ENCODE assay signal across 23 mouse cellular contexts in genomic region chr5:102009606-102010005, GRCm38 (mm10).
DNase-seq lines count a peak whose midpoint lies in the region; ATAC-seq and TF ChIP-seq lines count a peak whose summit lies in the region.
"Had no signal": no experiment of that assay in that cellular context is flagged by ENCODE, and none has a peak within 500 bp of the region (broad histone marks: within the 10 kb centered on the region; RNA-seq: fewer than 3 reads in every experiment).

No protein-coding gene starts in this region.

- no peak overlapping the region for H3K9ac ChIP-seq in liver, adult 2 months (ENCODE audit: low read depth, low read length)
- no peak overlapping the region for H3K9ac ChIP-seq in liver, embryonic 12.5 days
- no peak overlapping the region for H3K9ac ChIP-seq in liver, embryonic 16.5 days (ENCODE audit: low read depth, low read length)
- H3K9ac ChIP-seq: embryonic facial prominence, embryonic 13.5 days; embryonic facial prominence, embryonic 15.5 days; forebrain, embryonic 12.5 days had no signal

- H3K36me3 ChIP-seq in kidney, adult 2 months (ENCODE audit: control insufficient read depth, insufficient read depth, low read length) = peaks cover 2% of the 10 kb centered on the region; the same call in 1 of the 2 replicates
- no peaks in the 10 kb centered on the region for H3K36me3 ChIP-seq in liver, adult 2 months (ENCODE audit: control insufficient read depth, insufficient read depth, low read length)
- peaks cover 19% of the 10 kb centered on the region for H3K36me3 ChIP-seq in liver, embryonic 12.5 days
- H3K36me3 ChIP-seq in liver, embryonic 16.5 days (ENCODE audit: control insufficient read depth, insufficient read depth) = peaks cover 5% of the 10 kb centered on the region; the same call in 1 of the 2 replicates

- WGBS in kidney, adult 2 months = 53% methylated on average over 6 of the region's 6 CpGs
- 18% methylated on average over 6 of the region's 6 CpGs for WGBS in liver, adult 2 months
- WGBS in liver, embryonic 12.5 days (ENCODE audit: insufficient replicate concordance) = 84% methylated on average over 6 of the region's 6 CpGs
- 67% methylated on average over 6 of the region's 6 CpGs for WGBS in liver, embryonic 16.5 days (ENCODE audit: insufficient replicate concordance)

- no peak for TF ChIP-seq POLR2A in kidney, adult 2 months (IDR thresholded peaks at IDR 0.05; ENCODE audit: low read depth, low read length)
- no peak for TF ChIP-seq POLR2A in liver, adult 2 months (IDR thresholded peaks at IDR 0.05; ENCODE audit: extremely low read depth, insufficient read depth, low read length)

- no peak for ATAC-seq in liver, embryonic 12.5 days
- peak; percentile 56; the same call in 1 of the 2 replicates for ATAC-seq in liver, embryonic 16.5 days (ENCODE audit: low read depth)
- ATAC-seq: forebrain, embryonic 14.5 days had no signal

- H3K4me3 ChIP-seq in kidney, adult 2 months (ENCODE audit: insufficient read depth, low read depth, low read length) = no peak overlapping the region
- no peak overlapping the region for H3K4me3 ChIP-seq in liver, adult 2 months (ENCODE audit: insufficient read depth, low read depth, low read length)
- no peak overlapping the region for H3K4me3 ChIP-seq in liver, embryonic 12.5 days
- H3K4me3 ChIP-seq in liver, embryonic 16.5 days (ENCODE audit: low read depth, low read length) = no peak overlapping the region
- H3K4me3 ChIP-seq: embryonic facial prominence, embryonic 13.5 days; embryonic facial prominence, embryonic 15.5 days; erythroblast, embryonic 14.5 days; forebrain, embryonic 10.5 days; forebrain, embryonic 12.5 days had no signal

- peaks cover 22% of the 10 kb centered on the region; the same call in 1 of the 2 replicates for H3K4me1 ChIP-seq in kidney, adult 2 months (ENCODE audit: control insufficient read depth, insufficient read depth, low read length)
- H3K4me1 ChIP-seq in liver, adult 2 months (ENCODE audit: control insufficient read depth, insufficient read depth, low read length) = peaks cover 31% of the 10 kb centered on the region
- H3K4me1 ChIP-seq in liver, embryonic 12.5 days = peaks cover 13% of the 10 kb centered on the region
- H3K4me1 ChIP-seq in liver, embryonic 16.5 days (ENCODE audit: control insufficient read depth, low read depth, low read length) = peaks cover 7% of the 10 kb centered on the region; the same call in 1 of the 2 replicates
- H3K4me1 ChIP-seq: embryonic facial prominence, embryonic 13.5 days; embryonic facial prominence, embryonic 15.5 days; forebrain, embryonic 10.5 days; forebrain, embryonic 12.5 days had no signal

- H3K27me3 ChIP-seq in kidney, adult 2 months (replicated peaks; ENCODE audit: control insufficient read depth, insufficient read depth, low read length) = no peaks in the 10 kb centered on the region
- no peaks in the 10 kb centered on the region for H3K27me3 ChIP-seq in liver, adult 2 months (ENCODE audit: control insufficient read depth, insufficient read depth, low read length)
- no peaks in the 10 kb centered on the region for H3K27me3 ChIP-seq in liver, embryonic 12.5 days (replicated peaks)
- H3K27me3 ChIP-seq in liver, embryonic 16.5 days (ENCODE audit: control insufficient read depth, insufficient read depth, low read depth, low read length) = no peaks in the 10 kb centered on the region
- H3K27me3 ChIP-seq: embryonic facial prominence, embryonic 13.5 days; embryonic facial prominence, embryonic 15.5 days; forebrain, embryonic 12.5 days had no signal

- H3K27ac ChIP-seq in kidney, adult 2 months (ENCODE audit: insufficient read depth, low read depth, low read length) = no peak overlapping the region
- H3K27ac ChIP-seq in liver, adult 2 months (replicated peaks; ENCODE audit: insufficient read depth, low read depth, low read length) = peak overlapping the region; percentile 83
- H3K27ac ChIP-seq in liver, embryonic 12.5 days = no peak overlapping the region
- H3K27ac ChIP-seq in liver, embryonic 16.5 days (ENCODE audit: low read length) = no peak overlapping the region
- H3K27ac ChIP-seq: embryonic facial prominence, embryonic 13.5 days; embryonic facial prominence, embryonic 15.5 days; forebrain, embryonic 10.5 days; forebrain, embryonic 12.5 days had no signal

- no peak overlapping the region for H3K4me2 ChIP-seq in liver, embryonic 12.5 days
- no peak overlapping the region for H3K4me2 ChIP-seq in liver, embryonic 16.5 days (ENCODE audit: low read depth, low read length)
- H3K4me2 ChIP-seq: embryonic facial prominence, embryonic 13.5 days; embryonic facial prominence, embryonic 15.5 days; forebrain, embryonic 12.5 days had no signal

- H3K9me3 ChIP-seq in liver, embryonic 12.5 days (replicated peaks) = 0 out of 2 replicates have a peak, but pooled peaks cover 4% of the 10 kb centered on the region
- no peaks in the 10 kb centered on the region for H3K9me3 ChIP-seq in liver, embryonic 16.5 days (replicated peaks; ENCODE audit: control insufficient read depth, low read length)
- H3K9me3 ChIP-seq: embryonic facial prominence, embryonic 13.5 days; embryonic facial prominence, embryonic 15.5 days; forebrain, embryonic 10.5 days; forebrain, embryonic 12.5 days had no signal

- peaks cover 12% of the 10 kb centered on the region; the same call in 1 of the 2 replicates for H3K79me2 ChIP-seq in liver, adult 2 months (ENCODE audit: control insufficient read depth, insufficient read depth, low read length)

- peak; percentile 34 for DNase-seq in kidney, adult 2 months
- DNase-seq in kidney, postnatal 10 days = no peak
- DNase-seq in liver, adult 2 months (ENCODE audit: extremely low read depth, low read depth, low spot score) = peak; percentile 87
- no peak for DNase-seq in liver
- DNase-seq in lung, postnatal 25 days (ENCODE audit: low spot score) = no peak
- DNase-seq: adrenal gland, adult 2 months; adrenal gland, postnatal 10 days; adrenal gland, postnatal 25 days; cerebellum, adult 11 months; cerebellum, adult 18-20 months; cerebellum, adult 8-10 months; cerebellum, adult 9-11 months; cerebellum, postnatal 14 days; cerebellum, postnatal 36 days; embryo, embryonic 11 days had no signal

- TF ChIP-seq CTCF in kidney, adult 2 months (conservative IDR thresholded peaks at IDR 0.05; ENCODE audit: insufficient read depth, insufficient read length, low read depth, low read length) = no peak
- TF ChIP-seq CTCF in liver, adult 2 months (IDR thresholded peaks at IDR 0.05; ENCODE audit: low read depth, low read length) = no peak

Comparison
In these comparisons a context has a peak if more than half of its experiments do, and no peak if none do; other contexts are left out.
1. DNase-seq: peak in kidney, adult 2 months (single experiment) and liver, adult 2 months (single experiment); none in kidney, postnatal 10 days (single experiment), liver (single experiment) and lung, postnatal 25 days (single experiment).